Mouse (Mus musculus): ENCODE measurements around the gene Pdcd7. TPM values are rescaled to one million over a fixed set of nuclear protein-coding genes. Genes with fewer than 3 reads are reported as not detected.
"Not testable (repeated sequence)": the region's sequence is repeated elsewhere in the genome, so short reads cannot be mapped to it uniquely, and the experiment has no call there.

Gene Pdcd7
- polyA plus RNA-seq, 1 experiment from 2014 or later: 4.9 TPM

GRCm38 (mm10) chr9:65312669-65313357 lies 33.1 kb upstream of the Pdcd7 start:
- WGBS: 93% methylated on average over 4 of the region's 4 CpGs
- Histone ChIP-seq H3K27ac (ENCODE audit: low read length) (no peak overlapping the region), H3K9ac (ENCODE audit: low read length) (no peak overlapping the region), H3K36me3 (ENCODE audit: control insufficient read depth, insufficient read depth, low read length) (peaks cover 26% of the 10 kb centered on the region), H3K4me1 (replicated peaks; ENCODE audit: control insufficient read depth, insufficient read depth, low read length) (no peaks in the 10 kb centered on the region), H3K27me3 (ENCODE audit: control insufficient read depth, insufficient read depth, low read depth, low read length) (no peaks in the 10 kb centered on the region), H3K4me3 (ENCODE audit: low read length) (no peak overlapping the region), H3K4me2 (ENCODE audit: low read depth, low read length) (no peak overlapping the region), H3K9me3 (ENCODE audit: control insufficient read depth, low read length) (no peaks in the 10 kb centered on the region)
- no peak for ATAC-seq (ENCODE audit: low read depth)

GRCm38 (mm10) chr9:65313846-65314245 lies 32.1 kb upstream of the Pdcd7 start:
- H3K4me2 ChIP-seq (ENCODE audit: low read depth, low read length): no peak overlapping the region
- H3K9me3 ChIP-seq (ENCODE audit: control insufficient read depth, low read length): no peaks in the 10 kb centered on the region
- no peak for ATAC-seq (ENCODE audit: low read depth)
- H3K27ac ChIP-seq (ENCODE audit: low read length): no peak overlapping the region
- H3K36me3 ChIP-seq (ENCODE audit: control insufficient read depth, insufficient read depth, low read length): peaks cover 25% of the 10 kb centered on the region
- H3K4me3 ChIP-seq (ENCODE audit: low read length): no peak overlapping the region
- H3K9ac ChIP-seq (ENCODE audit: low read length): no peak overlapping the region
- H3K4me1 ChIP-seq (replicated peaks; ENCODE audit: control insufficient read depth, insufficient read depth, low read length): no peaks in the 10 kb centered on the region
- H3K27me3 ChIP-seq (ENCODE audit: control insufficient read depth, insufficient read depth, low read depth, low read length): no peaks in the 10 kb centered on the region
- 97% methylated on average over 1 of the region's 1 CpGs for WGBS

- WGBS: 69% methylated on average over 11 of the region's 11 CpGs
- peaks cover 40% of the 10 kb centered on the region for H3K36me3 ChIP-seq (ENCODE audit: control insufficient read depth, insufficient read depth, low read length)
- H3K27me3 ChIP-seq (ENCODE audit: control insufficient read depth, insufficient read depth, low read depth, low read length): no peaks in the 10 kb centered on the region
- H3K4me3 ChIP-seq (ENCODE audit: low read length): no peak overlapping the region
- ATAC-seq (ENCODE audit: low read depth): no peak
- no peak overlapping the region for H3K27ac ChIP-seq (ENCODE audit: low read length)
- H3K9ac ChIP-seq (ENCODE audit: low read length): no peak overlapping the region
- no peaks in the 10 kb centered on the region for H3K9me3 ChIP-seq (ENCODE audit: control insufficient read depth, low read length)
- no peak overlapping the region for H3K4me2 ChIP-seq (ENCODE audit: low read depth, low read length)
- H3K4me1 ChIP-seq (replicated peaks; ENCODE audit: control insufficient read depth, insufficient read depth, low read length): no peaks in the 10 kb centered on the region
These were observed 23.5 kb upstream of the Pdcd7 start for GRCm38 (mm10) chr9:65322255-65322900.

- H3K27me3 ChIP-seq (ENCODE audit: control insufficient read depth, insufficient read depth, low read depth, low read length): no peaks in the 10 kb centered on the region
- no peak overlapping the region for H3K4me2 ChIP-seq (ENCODE audit: low read depth, low read length)
- H3K4me1 ChIP-seq (replicated peaks; ENCODE audit: control insufficient read depth, insufficient read depth, low read length): no peaks in the 10 kb centered on the region
- H3K27ac ChIP-seq (ENCODE audit: low read length): no peak overlapping the region
- peaks cover 41% of the 10 kb centered on the region for H3K36me3 ChIP-seq (ENCODE audit: control insufficient read depth, insufficient read depth, low read length)
- no peak overlapping the region for H3K9ac ChIP-seq (ENCODE audit: low read length)
- no peaks in the 10 kb centered on the region for H3K9me3 ChIP-seq (ENCODE audit: control insufficient read depth, low read length)
- H3K4me3 ChIP-seq (ENCODE audit: low read length): no peak overlapping the region
- no peak for ATAC-seq (ENCODE audit: low read depth)
These were observed 19.9 kb upstream of the Pdcd7 start for GRCm38 (mm10) chr9:65325971-65326370.

GRCm38 (mm10) chr9:65327371-65327770 lies 18.5 kb upstream of the Pdcd7 start:
- Histone ChIP-seq H3K9me3 (ENCODE audit: control insufficient read depth, low read length) (no peaks in the 10 kb centered on the region), H3K4me1 (replicated peaks; ENCODE audit: control insufficient read depth, insufficient read depth, low read length) (no peaks in the 10 kb centered on the region), H3K4me3 (ENCODE audit: low read length) (no peak overlapping the region), H3K27me3 (ENCODE audit: control insufficient read depth, insufficient read depth, low read depth, low read length) (no peaks in the 10 kb centered on the region), H3K36me3 (ENCODE audit: control insufficient read depth, insufficient read depth, low read length) (peaks cover 43% of the 10 kb centered on the region), H3K9ac (ENCODE audit: low read length) (no peak overlapping the region), H3K4me2 (ENCODE audit: low read depth, low read length) (no peak overlapping the region), H3K27ac (ENCODE audit: low read length) (no peak overlapping the region)
- 82% methylated on average over 2 of the region's 2 CpGs for WGBS
- no peak for ATAC-seq (ENCODE audit: low read depth)

GRCm38 (mm10) chr9:65333958-65334357 lies 11.9 kb upstream of the Pdcd7 start:
- H3K9me3 ChIP-seq (ENCODE audit: control insufficient read depth, low read length): no peaks in the 10 kb centered on the region
- no peaks in the 10 kb centered on the region for H3K27me3 ChIP-seq (ENCODE audit: control insufficient read depth, insufficient read depth, low read depth, low read length)
- H3K4me3 ChIP-seq (ENCODE audit: low read length): no peak overlapping the region
- no peak overlapping the region for H3K4me2 ChIP-seq (ENCODE audit: low read depth, low read length)
- H3K27ac ChIP-seq (ENCODE audit: low read length): no peak overlapping the region
- no peak overlapping the region for H3K9ac ChIP-seq (ENCODE audit: low read length)
- ATAC-seq (ENCODE audit: low read depth): no peak
- WGBS: 72% methylated on average over 5 of the region's 5 CpGs
- H3K4me1 ChIP-seq (replicated peaks; ENCODE audit: control insufficient read depth, insufficient read depth, low read length): no peaks in the 10 kb centered on the region
- H3K36me3 ChIP-seq (ENCODE audit: control insufficient read depth, insufficient read depth, low read length): peaks cover 9% of the 10 kb centered on the region; the same call in 1 of the 2 replicates

GRCm38 (mm10) chr9:65339146-65339545 lies 6.8 kb upstream of the Pdcd7 start:
- WGBS: 82% methylated on average over 4 of the region's 4 CpGs
- no peak overlapping the region for H3K4me2 ChIP-seq (ENCODE audit: low read depth, low read length)

GRCm38 (mm10) chr9:65340414-65340813 lies 5.5 kb upstream of the Pdcd7 start:
- no peak overlapping the region for H3K9ac ChIP-seq (ENCODE audit: low read length)
- no peak overlapping the region for H3K4me3 ChIP-seq (ENCODE audit: low read length)
- no peaks in the 10 kb centered on the region for H3K36me3 ChIP-seq (ENCODE audit: control insufficient read depth, insufficient read depth, low read length)
- H3K27me3 ChIP-seq (ENCODE audit: control insufficient read depth, insufficient read depth, low read depth, low read length): no peaks in the 10 kb centered on the region
- ATAC-seq (ENCODE audit: low read depth): no peak
- WGBS: 83% methylated on average over 2 of the region's 2 CpGs
- H3K4me2 ChIP-seq (ENCODE audit: low read depth, low read length): no peak overlapping the region
- peaks cover 12% of the 10 kb centered on the region for H3K9me3 ChIP-seq (ENCODE audit: control insufficient read depth, low read length)
- no peaks in the 10 kb centered on the region; the same call in 1 of the 2 replicates for H3K4me1 ChIP-seq (replicated peaks; ENCODE audit: control insufficient read depth, insufficient read depth, low read length)
- H3K27ac ChIP-seq (ENCODE audit: low read length): no peak overlapping the region

More at GRCm38 (mm10) chr9:65339146-65339545, 6.8 kb upstream of the Pdcd7 start:
- H3K27me3 ChIP-seq (ENCODE audit: control insufficient read depth, insufficient read depth, low read depth, low read length): no peaks in the 10 kb centered on the region
- H3K36me3 ChIP-seq (ENCODE audit: control insufficient read depth, insufficient read depth, low read length): no peaks in the 10 kb centered on the region
- H3K9me3 ChIP-seq (ENCODE audit: control insufficient read depth, low read length): peaks cover 6% of the 10 kb centered on the region
- H3K4me1 ChIP-seq (replicated peaks; ENCODE audit: control insufficient read depth, insufficient read depth, low read length): no peaks in the 10 kb centered on the region
- no peak overlapping the region for H3K4me3 ChIP-seq (ENCODE audit: low read length)
- no peak overlapping the region for H3K27ac ChIP-seq (ENCODE audit: low read length)
- ATAC-seq (ENCODE audit: low read depth): no peak
- H3K9ac ChIP-seq (ENCODE audit: low read length): no peak overlapping the region

- Histone ChIP-seq H3K4me3 (ENCODE audit: low read length) (peak overlapping the region; percentile 84), H3K9ac (ENCODE audit: low read length) (peak overlapping the region; percentile 96), H3K4me2 (ENCODE audit: low read depth, low read length) (peak overlapping the region; percentile 91), H3K27ac (ENCODE audit: low read length) (peak overlapping the region; percentile 98)
- not testable (repeated sequence) for H3K4me1 ChIP-seq (replicated peaks; ENCODE audit: control insufficient read depth, insufficient read depth, low read length); H3K36me3 ChIP-seq (ENCODE audit: control insufficient read depth, insufficient read depth, low read length); H3K9me3 ChIP-seq (ENCODE audit: control insufficient read depth, low read length); ATAC-seq (ENCODE audit: low read depth); H3K27me3 ChIP-seq (ENCODE audit: control insufficient read depth, insufficient read depth, low read depth, low read length)
- 56% methylated on average over 11 of the region's 11 CpGs for WGBS
These were observed 465 bp upstream of the Pdcd7 start for GRCm38 (mm10) chr9:65345439-65345838.
